Mouse (Mus musculus) hematopoietic stem cell, adult 5-6 weeks (primary cell): Measurements from ENCODE around the gene Rab3il1. TPM values are rescaled to one million over a fixed set of nuclear protein-coding genes. Genes with fewer than 3 reads are reported as not detected.

Experiments
- ATAC-seq, 2 experiments: fragments of 125-278 bp in 1 of 2; replicated peaks in 1 of 2; 2 replicates each; pipeline ENCODE4 v1.8.0; 2016 to 2017; ENCODE audit warnings: inconsistent platforms in 2 of 2, mild to moderate bottlenecking in 2 of 2, moderate number of reproducible peaks in 2 of 2, low read depth in 1 of 2, moderate TSS enrichment in 1 of 2; ENCODE audit not compliant: low FRiP score in 2 of 2, poor library complexity in 2 of 2, severe bottlenecking in 2 of 2, insufficient read depth in 1 of 2, low TSS enrichment in 1 of 2
- total RNA-seq: library from RNA; stranded (forward); fragments of 172-1452, 232-1000 nt; gene quantifications from 2 replicates; pipeline ENCODE4 v1.2.3, GENCODE M21; 2017

Gene Rab3il1
- total RNA-seq, 1 experiment from 2014 or later: 11.2 TPM

DNA sequence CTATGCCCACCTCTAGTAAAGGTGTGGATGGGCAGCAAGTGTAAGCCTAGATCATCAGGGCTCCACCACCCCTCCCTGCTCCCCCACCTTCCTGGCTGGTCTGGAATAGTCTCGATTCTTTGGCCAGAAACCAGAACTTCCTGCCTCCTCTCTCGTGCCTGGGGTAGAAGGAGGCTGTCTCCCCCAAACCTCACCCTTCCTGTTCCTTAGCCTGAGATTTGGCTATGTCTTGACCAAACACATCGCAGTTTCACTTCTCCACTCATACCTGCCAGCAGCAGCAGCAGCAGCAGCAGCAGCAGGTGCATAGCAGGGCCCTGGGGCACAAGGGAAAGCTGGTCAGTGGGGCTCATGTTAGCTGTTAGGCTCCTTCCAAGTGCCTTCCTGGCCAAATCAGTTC lies 45.5 kb downstream of the Rab3il1 start:
- peak; percentile 57 to 58 for ATAC-seq

DNA sequence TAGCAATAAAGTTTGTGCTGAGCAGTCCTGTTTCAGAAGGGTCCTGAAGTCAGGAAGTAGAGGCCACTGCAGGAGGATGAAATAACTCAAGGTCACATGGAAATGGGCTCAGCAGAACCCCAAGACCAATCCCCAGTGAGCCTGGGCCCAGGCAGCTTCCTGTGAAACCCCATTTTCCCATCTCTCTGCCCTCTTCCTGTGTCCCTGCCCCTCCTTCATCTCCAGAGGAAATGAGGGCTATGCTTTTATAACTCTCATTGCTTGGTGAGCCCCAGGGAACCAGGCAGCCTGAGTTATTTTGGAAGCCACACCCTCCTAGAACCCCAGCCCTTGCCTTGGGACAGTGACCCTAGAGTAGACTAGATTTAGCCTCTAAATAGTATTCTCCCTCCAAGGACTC lies 48.1 kb downstream of the Rab3il1 start:
- no peak for ATAC-seq

DNA sequence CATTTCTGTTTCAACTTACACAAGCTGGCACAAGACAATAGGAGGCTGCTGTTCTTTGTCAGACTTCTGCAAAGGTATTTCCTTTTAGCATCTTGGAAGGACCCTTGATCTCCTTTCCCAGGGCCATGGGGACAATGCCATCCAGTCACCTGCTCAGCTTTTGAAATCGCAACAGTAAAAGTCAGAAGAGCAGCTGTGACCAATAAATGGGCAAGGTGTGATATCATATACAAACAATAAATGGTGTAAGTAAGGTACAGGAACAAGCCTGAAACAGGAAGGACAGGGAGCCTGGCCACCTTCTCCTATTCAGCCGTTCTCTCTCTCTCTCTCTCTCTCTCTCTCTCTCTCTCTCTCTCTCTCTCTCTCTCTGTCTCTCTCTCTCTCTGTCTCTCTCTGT lies 49.0 kb downstream of the Rab3il1 start:
- no peak for ATAC-seq

DNA sequence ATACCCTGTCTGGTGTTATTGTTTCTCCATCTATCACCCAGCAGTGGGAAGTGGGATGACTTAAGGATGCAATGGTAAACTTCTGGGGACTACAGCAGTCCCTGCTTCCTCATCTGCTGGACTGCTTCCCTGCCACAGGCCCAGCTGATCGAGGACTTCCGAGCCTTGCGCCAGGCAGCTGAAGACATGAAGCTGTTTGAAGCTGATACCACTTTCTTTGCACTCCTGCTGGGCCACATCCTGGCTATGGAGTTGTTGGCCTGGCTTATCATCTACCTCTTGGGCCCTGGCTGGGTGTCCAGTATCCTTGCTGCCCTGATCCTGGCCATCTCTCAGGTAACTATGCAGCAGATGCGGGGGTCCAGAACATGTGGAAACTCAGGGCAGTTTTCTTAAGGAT lies 51.2 kb downstream of the Rab3il1 start:
- no peak for ATAC-seq

DNA sequence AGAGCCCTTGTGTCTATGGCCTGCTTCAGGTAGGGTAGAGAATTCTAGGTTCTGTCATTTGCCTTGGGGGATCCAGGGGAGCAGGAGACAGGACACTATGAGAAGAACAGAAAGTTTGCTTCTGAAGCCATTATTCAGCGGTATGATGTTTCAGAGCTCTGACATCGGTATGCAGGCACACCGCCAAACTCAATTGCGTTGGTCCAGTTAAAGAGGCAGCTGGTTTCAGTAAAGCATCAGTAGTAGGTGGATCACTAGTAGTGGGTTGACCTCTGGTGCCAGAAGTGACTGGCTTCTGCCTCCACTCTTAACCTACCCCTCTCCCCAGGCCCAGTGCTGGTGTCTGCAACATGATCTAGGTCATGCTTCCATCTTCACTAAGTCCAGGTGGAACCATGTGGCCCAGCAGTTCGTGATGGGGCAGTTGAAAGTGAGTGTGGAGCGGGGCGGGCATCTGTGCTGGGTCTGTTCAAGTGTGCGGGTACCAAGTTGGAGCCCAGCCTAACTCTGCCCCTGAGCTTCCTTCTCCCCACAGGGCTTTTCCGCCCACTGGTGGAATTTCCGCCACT lies 52.3 kb downstream of the Rab3il1 start:
- ATAC-seq: no peak

DNA sequence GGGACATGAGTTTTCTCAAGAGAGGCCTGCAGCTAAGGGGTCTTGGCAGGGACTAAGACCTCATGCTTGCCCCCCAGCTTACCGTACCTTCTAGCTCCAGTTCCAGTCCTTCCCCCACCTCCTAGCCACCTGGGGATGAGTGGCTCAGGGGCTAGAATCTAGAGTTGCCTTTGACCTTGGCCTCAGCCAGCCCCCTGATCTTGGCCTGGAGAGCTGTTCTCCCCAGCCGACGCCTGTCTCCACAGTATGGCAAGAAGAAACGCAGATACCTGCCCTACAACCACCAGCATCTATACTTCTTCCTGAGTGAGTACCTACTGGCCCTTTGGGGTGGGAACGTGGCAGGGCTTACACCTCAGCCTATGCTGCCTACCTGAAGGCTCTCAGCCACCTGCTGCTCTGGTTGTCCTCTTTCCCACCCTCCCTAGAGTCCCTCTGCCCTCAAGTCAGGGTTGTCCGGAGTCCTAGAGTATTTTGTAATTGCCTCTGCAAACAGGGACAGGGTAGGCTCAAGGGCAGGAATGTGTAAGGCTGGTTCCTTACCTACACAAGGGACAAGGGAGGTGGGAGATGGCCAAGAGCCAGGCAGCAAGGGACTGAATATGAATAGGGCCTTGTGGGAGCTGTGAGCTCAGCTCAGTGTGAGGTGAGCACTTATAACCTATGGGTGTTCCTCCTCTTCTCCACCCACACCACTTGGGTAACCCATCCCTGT lies 53.0 kb downstream of the Rab3il1 start:
- no peak for ATAC-seq

DNA sequence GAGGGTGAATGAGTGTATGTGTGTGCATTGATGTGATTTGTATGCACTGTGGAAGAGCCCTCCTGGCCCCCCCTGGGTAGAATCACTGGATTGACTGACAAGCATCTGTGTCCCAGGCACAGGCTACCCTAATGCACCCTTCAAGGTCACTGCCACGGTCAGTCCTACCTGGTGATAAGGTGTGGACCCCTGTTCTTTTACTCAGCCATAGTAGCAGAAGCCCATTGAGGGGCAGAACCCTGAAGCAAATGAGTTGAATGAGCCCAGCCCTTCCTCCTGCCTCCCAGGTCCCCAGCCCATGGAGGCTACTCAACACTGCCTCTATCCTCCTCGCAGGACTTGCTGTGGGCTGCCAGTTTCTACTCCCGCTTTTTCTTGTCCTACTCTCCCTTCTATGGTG lies 53.8 kb downstream of the Rab3il1 start:
- no peak for ATAC-seq

DNA sequence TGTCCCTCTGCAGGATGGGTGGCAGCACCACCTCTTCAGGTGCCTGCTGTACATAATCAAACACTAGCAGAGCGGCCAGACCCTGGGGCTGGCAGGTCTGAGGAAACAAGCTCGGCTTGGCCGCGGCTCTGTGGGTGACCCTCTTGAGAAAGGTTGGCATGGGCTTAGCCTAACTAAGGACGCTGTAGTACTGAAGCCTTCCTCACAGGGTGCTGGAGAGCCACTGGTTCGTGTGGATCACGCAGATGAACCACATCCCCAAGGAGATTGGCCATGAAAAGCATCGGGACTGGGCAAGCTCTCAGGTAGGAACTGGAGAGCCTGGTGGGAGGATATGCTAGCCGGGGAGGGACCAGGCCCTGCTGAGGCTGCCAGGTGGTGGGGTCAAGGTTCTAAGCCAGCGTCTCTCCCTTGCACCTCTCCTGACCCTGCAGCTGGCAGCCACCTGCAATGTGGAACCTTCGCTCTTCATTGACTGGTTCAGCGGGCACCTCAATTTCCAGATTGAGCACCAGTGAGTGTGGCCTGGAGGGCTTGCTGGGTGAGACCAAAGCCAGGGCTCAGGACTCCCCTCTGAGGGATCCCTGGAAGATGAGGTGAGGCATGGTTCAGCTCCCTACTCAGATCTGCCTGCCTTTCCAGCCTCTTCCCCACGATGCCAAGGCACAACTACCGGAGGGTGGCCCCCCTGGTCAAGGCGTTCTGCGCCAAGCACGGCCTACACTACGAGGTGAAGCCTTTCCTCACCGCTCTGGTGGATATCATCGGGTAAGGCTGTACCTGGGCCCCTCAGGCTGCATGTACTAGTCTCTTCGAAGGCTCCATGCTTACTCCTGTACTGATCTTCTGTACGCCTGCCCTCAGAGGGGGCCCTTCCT lies 54.6 kb downstream of the Rab3il1 start:
- ATAC-seq: no peak

DNA sequence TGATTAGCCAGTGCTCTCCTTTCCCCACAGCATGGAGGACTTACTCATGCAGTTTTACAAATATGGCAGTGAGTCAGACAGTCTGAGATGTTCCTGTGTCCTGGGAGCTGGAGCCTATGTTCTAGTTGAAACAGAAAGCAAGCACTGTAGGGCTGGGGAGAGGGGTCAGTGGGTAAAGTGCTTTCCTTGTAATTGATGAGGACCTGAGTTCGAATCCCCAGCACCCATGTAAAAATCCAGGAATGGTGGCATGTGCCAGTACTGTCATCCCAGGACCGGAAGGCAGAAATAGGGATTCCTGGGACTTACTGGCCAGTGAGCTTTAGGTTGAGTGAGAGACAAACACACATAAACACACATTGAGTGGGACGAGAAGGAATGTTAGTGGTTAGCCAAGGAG lies 55.2 kb downstream of the Rab3il1 start:
- no peak for ATAC-seq

DNA sequence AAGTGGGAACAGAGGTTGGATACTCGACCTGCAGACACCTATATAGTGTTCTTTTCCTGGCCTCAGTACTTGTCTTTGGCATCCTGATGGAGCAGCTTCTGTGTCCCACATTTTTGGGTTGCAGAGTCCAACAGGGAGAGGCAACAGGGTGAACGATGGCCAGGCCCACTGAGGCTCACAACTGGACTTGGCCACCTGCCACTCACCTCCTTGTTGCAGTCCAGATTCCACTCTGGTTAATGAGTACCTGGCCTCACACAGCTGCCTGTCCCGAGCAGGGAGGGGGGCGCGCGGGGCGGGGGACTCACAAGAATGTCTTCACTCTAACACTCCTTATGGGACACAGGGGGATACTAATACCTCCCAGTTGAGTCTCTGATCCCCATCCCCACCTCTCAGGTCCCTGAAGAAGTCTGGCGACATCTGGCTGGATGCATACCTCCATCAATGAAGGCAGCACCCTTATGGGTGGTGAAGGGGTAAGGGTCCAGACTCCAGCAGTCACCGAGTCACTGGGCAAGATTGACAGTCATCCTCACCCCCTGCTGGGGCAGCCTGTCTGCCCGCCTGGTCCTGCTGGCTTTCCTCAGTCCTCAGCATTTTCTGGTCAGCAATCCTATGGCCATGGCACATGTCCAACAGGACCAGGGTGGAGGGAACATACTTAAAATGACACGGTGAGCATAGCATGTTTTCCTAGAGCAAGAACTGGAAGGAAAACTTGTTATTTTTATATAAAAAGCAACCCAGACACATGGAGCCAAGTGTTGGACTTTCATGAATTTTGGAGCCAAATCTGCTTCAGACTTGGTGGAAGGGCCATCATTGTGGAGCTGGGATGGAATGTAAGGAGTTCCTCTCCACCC lies 56.2 kb downstream of the Rab3il1 start:
- no peak for ATAC-seq

DNA sequence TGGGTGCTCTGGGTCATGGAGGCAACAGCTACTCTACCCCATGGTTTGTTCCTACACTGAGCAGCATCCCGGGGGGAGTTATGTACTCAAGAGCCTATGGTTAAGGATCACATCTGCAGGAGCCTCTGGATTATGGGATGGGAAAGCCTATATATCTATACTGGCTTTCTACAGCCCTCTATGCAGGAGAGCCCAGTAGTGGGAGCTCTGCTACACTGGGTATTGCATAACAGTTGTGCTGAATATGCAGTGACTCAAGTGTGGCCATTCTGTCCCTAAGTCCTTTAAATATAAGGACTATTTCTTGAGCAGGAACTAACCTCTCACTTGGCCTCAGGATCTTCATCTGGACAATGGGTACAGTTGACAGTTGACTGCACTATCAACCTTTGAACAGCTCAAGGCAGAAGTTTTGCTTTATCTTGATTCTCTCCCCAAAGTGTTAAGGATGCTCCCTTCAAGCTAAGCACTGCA lies 56.9 kb downstream of the Rab3il1 start:
- no peak for ATAC-seq

DNA sequence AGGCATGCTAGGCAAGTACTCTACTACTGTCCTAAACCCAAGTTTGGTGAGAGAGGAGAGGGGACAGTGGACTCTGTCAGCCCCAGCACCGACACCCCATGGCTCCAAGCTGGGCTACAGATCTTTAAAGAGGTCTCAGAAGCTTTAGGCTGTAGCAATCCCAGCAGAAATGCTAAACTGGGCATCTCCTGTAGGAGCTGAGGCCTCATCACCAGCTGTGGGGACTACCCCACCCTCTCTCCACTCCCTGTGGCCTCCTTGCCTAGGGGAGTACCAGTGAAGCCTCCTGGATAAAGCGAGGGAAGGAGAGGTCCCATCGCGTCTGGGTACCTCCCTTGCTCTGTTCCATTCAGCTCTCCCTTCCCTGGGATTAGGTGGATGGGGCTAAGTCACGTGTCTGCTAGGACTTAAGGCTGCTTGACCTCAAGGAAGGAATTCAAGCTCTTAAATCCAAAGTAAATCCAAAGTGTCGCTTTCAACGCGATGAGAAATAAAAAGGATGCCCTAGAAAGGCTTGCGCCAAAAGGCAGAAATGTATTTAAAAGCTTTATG lies 57.5 kb downstream of the Rab3il1 start:
- ATAC-seq: no peak

DNA sequence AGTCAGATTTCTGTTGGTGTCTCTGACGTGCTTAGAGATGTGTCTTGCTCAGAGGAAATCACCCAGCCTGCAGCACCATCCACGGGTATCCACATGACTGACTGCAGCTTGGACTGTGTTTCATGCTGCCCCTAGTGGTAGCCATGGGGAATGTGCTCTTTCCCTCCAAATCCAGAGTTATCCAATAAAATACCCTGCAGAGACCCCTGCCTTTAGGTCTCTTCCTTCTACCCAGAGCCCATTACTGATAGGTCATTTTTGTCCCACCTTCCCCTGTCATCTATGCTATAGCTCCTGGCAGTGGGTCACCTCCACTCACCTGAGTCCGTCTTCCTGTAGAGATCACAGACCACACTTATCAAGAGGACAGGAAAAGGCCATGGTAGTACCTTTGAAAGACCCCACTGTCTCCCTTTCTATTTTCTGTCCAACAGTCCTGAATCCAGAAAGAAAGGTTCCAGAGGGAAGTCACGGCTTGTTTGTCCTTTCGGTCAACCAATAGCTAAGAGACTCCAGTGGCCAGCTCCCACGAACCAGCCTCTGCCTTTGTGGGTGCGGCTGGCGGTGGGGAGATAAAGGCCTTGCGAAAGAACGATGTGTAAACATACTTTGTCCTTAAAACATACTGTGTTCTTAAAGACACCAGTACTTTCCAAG lies 58.6 kb downstream of the Rab3il1 start:
- ATAC-seq: no peak

DNA sequence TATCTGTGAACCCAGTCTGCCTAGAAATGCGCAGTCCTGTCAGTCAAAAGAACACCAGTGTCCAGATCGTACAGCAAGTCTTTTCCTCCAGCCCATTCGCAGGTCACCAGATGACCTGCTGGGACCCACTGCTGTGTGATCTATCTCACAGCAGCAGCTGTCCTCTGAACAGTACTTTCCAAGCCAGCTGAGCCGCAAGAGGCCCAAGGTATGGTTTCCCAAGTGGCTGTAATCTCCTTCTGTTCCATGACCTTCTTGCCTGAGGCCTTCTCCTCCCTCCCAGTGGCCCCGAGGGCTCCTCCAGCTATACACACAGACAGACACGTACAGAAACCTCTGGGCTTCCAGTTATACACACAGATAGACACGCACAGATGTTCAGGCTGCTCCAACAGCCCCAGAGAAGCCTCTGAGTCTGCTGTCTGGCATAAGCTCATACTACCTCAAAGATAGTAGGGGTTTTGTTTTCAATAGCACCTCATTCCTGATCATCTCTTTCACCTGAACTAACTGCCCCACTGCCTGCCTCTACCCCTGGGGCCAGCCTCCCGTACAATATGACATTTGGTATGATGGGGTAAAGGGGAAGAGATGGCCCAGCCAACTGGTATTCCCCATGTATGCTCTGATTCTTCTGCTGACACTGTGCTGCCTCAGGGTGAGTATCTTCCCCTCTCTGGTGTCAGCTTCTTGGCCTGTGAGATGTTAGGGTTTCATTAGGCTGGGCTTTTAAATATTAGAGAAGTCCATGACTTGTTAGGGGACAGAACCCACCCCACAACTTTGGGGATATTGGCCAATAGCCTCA lies 59.5 kb downstream of the Rab3il1 start:
- ATAC-seq: no peak

DNA sequence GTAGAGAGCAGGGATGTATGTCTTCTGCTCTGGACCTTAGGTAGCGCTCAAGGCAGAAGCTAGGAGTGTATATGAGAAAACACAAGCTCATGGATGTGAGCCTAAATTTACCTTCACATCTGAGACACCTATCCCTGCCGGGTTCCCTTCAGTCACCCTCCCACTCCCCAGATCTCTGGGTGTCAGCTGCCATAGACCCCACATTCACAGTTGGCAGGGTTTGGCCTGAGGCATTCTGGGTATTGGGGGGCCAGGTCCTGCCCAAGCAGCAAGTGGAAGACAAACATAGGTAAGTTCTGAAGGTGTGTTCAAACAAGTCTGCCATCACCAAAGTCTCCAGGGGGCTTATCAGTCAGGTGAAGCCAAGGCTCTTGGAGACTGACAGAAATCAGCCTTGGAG lies 60.2 kb downstream of the Rab3il1 start:
- no peak for ATAC-seq

DNA sequence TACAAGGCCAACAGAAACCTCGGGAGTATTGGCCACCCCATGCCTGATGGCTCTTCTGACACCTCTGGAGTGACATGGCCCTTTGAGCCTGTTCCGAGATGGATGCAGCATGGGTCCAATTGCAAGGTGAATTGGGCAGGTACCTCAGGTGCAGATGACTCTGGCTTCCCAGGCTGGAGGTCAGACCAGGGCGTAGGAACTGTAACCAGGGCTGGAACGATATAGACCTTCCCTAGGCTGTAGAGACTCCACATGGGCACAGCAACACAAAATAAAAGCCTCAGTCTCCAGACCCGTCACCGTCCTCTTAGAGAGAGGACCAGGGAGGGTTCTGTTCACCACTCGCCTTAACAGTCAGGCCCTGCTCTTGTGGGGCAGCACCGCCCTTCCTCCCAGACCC lies 60.8 kb downstream of the Rab3il1 start:
- no peak for ATAC-seq
